Mouse (Mus musculus) layer of hippocampus, postnatal 36 days (tissue): ENCODE results near the gene Myo1d. TPM values are rescaled to one million over a fixed set of nuclear protein-coding genes. Genes with fewer than 3 reads are reported as not detected.

ENCODE experiments used
- DNase-seq, 2 experiments: peaks; one replicate each; pipeline ENCODE4 v3.0.0; 2022
- total RNA-seq, 2 experiments: library from RNA; stranded (reverse); gene quantifications; 2 replicates each; pipeline ENCODE4 v1.2.3; 2021

The Myo1d gene
- total RNA-seq, 2 experiments from 2014 or later, result 7.0 to 7.8 TPM

GRCm38 (mm10) chr11:80613534-80613933, 166.3 kb downstream of the Myo1d start:
- DNase-seq, result no peak

- DNase-seq, result peak; percentile 81
These were observed 177.0 kb downstream of the Myo1d start for GRCm38 (mm10) chr11:80602707-80603441.

- no peak for DNase-seq
These were observed 177.8 kb downstream of the Myo1d start for GRCm38 (mm10) chr11:80602041-80602458.

GRCm38 (mm10) chr11:80601040-80601864, 178.6 kb downstream of the Myo1d start:
- DNase-seq, result no peak

GRCm38 (mm10) chr11:80595482-80595881, 184.3 kb downstream of the Myo1d start:
- no peak for DNase-seq

- no peak for DNase-seq
These were observed 190.4 kb downstream of the Myo1d start for GRCm38 (mm10) chr11:80589387-80589786.

GRCm38 (mm10) chr11:80585761-80586160, 194.1 kb downstream of the Myo1d start:
- no peak for DNase-seq

GRCm38 (mm10) chr11:80585211-80585610, 194.6 kb downstream of the Myo1d start:
- no peak for DNase-seq

- DNase-seq, result no peak
These were observed 199.3 kb downstream of the Myo1d start for GRCm38 (mm10) chr11:80580494-80580893.

- peak; percentile 83 to 84 for DNase-seq
These were observed 201.8 kb downstream of the Myo1d start for GRCm38 (mm10) chr11:80577747-80578640.

GRCm38 (mm10) chr11:80575794-80576193, 204.0 kb downstream of the Myo1d start:
- no peak for DNase-seq

- no peak for DNase-seq
These were observed 213.5 kb downstream of the Myo1d start for GRCm38 (mm10) chr11:80566286-80566685.

- no peak for DNase-seq
These were observed 214.6 kb downstream of the Myo1d start for GRCm38 (mm10) chr11:80564975-80565965.

GRCm38 (mm10) chr11:80562479-80562878, 217.3 kb downstream of the Myo1d start:
- no peak for DNase-seq

- DNase-seq, result no peak
These were observed 219.1 kb downstream of the Myo1d start for GRCm38 (mm10) chr11:80560770-80561169.

- no peak for DNase-seq
These were observed 224.4 kb downstream of the Myo1d start for GRCm38 (mm10) chr11:80555416-80555815.

GRCm38 (mm10) chr11:80553046-80553445, 226.8 kb downstream of the Myo1d start:
- DNase-seq, result no peak

GRCm38 (mm10) chr11:80551634-80552033, 228.2 kb downstream of the Myo1d start:
- DNase-seq, result no peak

- no peak for DNase-seq
These were observed 229.6 kb downstream of the Myo1d start for GRCm38 (mm10) chr11:80550264-80550663.

GRCm38 (mm10) chr11:80549854-80550253, 230.0 kb downstream of the Myo1d start:
- DNase-seq, result no peak

GRCm38 (mm10) chr11:80546233-80546632, 233.6 kb downstream of the Myo1d start:
- DNase-seq, result no peak
